Mouse (Mus musculus) lung, adult 18-20 months (tissue): Measurements from ENCODE around the gene Ap2m1.
A peak's percentile ranks its signal among the peaks of the same experiment; 100 is the strongest.
"Not testable (repeated sequence)": the region's sequence is repeated elsewhere in the genome, so short reads cannot be mapped to it uniquely, and the experiment has no call there.

Experiments used
- DNase-seq, 2 experiments: peaks; one replicate each; pipeline ENCODE4 v3.0.0; 2022; ENCODE audit warnings: mixed read lengths in 2 of 2

Gene Ap2m1

GRCm38 (mm10) chr16:20535296-20536080 is at the start of gene Ap2m1:
Gene Ap2m1 (plus strand): TSS chr16:20535478.
- peak; percentile 97 to 98 for DNase-seq

DNA sequence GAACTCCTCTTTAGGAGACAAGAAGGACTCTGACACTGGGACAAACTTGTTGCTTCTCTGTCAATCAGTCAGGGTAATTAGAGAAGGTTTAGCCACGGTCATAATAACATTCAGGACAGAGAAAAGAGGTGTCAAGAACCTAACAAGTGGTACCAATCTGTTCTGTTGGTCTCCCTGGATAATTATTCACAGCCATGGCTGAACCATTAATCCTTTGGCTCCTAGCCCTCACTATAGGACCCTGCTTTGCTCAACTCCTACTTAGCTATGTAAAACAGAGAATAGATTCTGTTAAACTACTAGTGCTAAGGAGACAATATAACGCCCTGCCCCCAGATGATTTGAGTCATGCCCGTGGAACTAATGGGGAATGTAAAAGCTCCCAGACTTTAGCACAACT is 49.2 kb upstream of the Ap2m1 start:
- no peak for DNase-seq

DNA sequence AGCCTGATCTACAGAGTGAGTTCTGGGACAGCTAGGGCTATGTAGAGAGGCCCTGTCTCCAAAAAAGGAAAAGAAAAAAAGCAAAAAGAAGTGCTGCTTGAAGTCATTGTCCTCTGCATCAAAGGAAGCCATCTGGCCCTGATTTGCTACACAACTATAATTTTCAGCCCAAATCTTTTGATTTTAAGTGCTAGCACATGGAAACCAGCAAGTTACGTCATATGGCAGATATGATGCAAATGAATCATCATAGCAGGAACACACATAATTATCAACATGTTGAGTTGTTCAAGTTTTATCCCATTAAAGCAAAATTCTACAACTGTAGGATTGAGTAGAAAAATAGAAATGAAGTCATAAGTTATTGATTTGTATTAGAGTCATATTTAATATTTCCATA is 47.1 kb upstream of the Ap2m1 start:
- no peak for DNase-seq

GRCm38 (mm10) chr16:20488751-20489150 is 46.5 kb upstream of the Ap2m1 start:
- DNase-seq: not testable (repeated sequence)

- no peak for DNase-seq
These were observed 46.0 kb upstream of the Ap2m1 start for GRCm38 (mm10) chr16:20489233-20489632.

GRCm38 (mm10) chr16:20490581-20490980 is 44.7 kb upstream of the Ap2m1 start:
- no peak for DNase-seq

GRCm38 (mm10) chr16:20491301-20491700 is 44.0 kb upstream of the Ap2m1 start:
- no peak for DNase-seq

GRCm38 (mm10) chr16:20493452-20493851 is 41.8 kb upstream of the Ap2m1 start:
- no peak for DNase-seq

- DNase-seq: peak; percentile 54 to 76
These were observed 38.3 kb upstream of the Ap2m1 start for GRCm38 (mm10) chr16:20496671-20497600.

DNA sequence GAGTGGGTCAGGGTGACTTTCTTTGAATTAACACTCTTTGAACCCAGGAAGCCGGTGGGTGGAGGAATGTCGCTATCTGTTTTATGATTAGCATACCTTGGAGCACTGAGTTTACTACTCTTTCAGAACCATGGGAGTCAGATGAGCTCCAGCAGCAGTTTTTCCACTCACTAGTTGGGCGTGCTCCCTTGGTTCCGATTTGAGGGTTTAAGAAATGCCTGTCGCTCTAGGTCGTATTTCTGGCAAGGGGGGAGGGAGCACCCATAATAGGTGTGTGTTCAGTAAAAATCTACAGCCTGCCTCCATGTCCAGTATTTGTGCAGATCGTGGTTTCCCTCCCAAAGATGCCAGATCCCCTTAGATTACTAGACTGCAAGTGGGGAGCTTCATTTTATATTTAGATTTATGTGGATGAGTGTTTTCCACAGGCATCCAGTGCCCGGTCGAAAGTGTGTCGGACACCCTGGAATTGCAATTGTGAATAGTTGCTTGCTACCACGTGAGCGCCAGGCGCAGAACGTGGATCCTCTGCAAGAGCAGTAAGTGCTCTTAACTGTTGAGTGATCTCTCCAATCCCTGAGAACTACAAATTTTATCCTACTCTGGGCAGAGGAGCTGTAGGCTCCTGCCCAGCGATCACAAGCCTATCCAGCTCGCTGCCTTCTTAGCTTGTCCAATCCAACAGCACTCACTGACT is 37.1 kb upstream of the Ap2m1 start:
- DNase-seq: no peak

DNA sequence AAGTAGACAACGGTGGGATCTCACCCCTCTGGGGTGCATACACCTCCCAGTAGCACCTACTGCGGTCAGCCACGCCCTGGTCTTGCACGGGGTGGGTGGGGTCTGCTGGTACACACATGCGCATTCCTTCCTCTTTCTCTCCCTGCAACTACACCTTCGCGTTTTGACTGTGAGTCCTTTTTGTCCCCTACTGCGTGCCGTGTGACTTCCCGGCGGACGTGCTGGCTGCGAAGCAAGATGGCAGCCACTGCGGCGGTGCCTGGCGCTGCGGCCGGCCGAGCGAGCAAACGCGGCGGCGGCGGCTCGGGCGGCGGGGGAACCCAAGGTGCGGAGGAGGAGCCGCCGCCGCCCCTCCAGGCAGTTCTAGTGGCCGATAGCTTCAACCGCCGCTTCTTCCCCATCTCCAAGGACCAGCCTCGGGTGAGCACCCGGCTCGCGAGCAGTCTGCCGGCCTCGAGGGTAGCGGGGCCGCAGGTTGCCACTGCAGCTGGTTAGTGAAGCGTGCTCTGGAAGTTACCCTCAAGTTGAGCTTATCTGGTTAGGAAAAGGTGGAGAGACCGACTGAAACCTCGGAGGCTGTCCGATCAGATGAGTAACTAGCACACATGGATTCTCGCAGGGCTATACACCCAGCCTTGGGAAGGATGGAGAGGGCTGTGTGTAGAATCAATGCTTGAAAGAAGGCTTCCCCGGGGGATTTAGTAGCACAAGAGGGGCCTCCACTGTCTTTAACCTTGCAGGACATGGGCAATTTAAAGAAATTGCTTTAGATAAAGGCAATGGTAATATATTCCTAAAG is 36.4 kb upstream of the Ap2m1 start, which contains the start of gene Eif2b5:
Eif2b5 (plus strand) TSS at position 141 of the 799 bp plus-strand sequence.
- peak; percentile 97 to 98 for DNase-seq

DNA sequence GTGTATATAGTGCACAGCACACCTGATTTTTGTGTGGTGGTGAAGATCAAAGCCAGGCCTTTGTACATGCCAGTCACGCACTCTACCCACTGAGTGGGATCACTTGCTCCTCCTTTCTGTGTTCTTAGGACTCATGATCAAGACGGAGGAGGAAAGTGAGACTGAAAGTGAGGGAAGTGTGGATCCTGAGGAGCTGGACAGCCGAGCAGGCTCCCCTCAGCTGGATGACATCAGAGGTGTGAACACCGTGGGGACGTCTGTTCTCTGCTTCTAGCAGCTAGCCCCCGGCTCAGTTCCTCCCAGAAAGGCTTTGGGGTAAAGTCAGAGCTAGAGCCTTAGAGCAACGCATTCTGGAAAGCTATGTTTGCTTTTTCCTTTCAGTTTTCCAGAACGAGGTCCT is 29.3 kb upstream of the Ap2m1 start:
- DNase-seq: no peak

GRCm38 (mm10) chr16:20509349-20509748 is 25.9 kb upstream of the Ap2m1 start:
- DNase-seq: peak; percentile 40 to 51

- DNase-seq: no peak
These were observed 23.9 kb upstream of the Ap2m1 start for GRCm38 (mm10) chr16:20511277-20511847.

GRCm38 (mm10) chr16:20516032-20516431 is 19.2 kb upstream of the Ap2m1 start:
- DNase-seq: no peak

DNA sequence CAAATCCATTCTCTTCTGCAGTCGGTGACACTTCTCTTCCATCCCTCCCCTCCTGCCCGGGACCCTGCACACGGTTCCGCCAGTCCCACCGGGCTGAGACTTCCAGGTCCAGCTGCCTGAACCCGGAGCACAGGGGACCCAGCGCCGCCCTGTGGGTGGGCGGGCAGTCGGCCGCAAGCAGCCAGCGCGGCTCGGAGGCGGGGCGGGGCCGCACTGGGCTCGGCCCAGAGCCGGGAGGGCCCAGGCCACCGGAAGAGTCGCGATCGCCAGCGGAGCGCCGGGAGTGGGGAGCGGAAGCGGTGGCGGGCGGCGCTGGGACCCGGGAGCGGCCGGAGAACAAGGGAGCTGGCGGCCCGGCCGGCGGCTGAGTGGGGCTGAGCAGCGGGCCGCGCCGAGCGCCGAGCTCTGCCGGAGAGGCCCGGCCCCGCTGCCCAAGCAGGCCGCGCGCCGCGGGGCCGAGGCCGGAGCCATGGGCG is 18.5 kb upstream of the Ap2m1 start, which contains the start of gene Dvl3:
Dvl3 (plus strand) TSS at position 257 of the 476 bp plus-strand sequence.
- DNase-seq: peak; percentile 92 to 94

- no peak for DNase-seq
These were observed 18.1 kb upstream of the Ap2m1 start for GRCm38 (mm10) chr16:20517216-20517615.

GRCm38 (mm10) chr16:20517701-20518374 is 17.4 kb upstream of the Ap2m1 start:
- DNase-seq: peak in 1 of 2 experiments; percentile 29

DNA sequence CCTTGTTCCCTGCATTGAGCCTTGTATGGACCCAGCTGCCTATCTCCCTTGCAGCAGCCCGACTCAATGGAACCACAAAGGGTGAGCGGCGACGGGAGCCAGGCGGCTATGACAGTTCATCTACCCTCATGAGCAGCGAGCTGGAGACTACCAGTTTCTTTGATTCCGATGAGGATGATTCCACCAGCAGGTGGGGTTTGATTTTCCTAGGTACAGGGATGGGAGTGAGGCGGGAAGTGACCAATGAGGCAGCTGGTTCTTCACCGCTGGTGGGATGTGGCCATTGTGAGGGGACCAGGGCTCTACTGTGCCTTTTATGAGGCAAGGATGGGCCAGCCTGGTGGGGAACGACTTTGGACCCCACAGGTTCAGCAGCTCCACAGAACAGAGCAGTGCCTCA is 11.4 kb upstream of the Ap2m1 start:
- no peak for DNase-seq

GRCm38 (mm10) chr16:20528779-20529178 is 6.5 kb upstream of the Ap2m1 start:
- no peak for DNase-seq

GRCm38 (mm10) chr16:20529375-20529774 is 5.9 kb upstream of the Ap2m1 start:
- no peak for DNase-seq
